Mouse (Mus musculus): ENCODE data around the gene Rbms1.

The Rbms1 gene

GRCm38 (mm10) chr2:60828908-60829462 is 134.0 kb downstream of the Rbms1 start:
- in situ Hi-C loops (cut with MboI; ENCODE audit: low pct_unique_long_range_greater_than_20kb in 1 of 2, low sequenced_read_pairs in 2 of 2, unreplicated experiment in 1 of 2) = no loop called here

DNA sequence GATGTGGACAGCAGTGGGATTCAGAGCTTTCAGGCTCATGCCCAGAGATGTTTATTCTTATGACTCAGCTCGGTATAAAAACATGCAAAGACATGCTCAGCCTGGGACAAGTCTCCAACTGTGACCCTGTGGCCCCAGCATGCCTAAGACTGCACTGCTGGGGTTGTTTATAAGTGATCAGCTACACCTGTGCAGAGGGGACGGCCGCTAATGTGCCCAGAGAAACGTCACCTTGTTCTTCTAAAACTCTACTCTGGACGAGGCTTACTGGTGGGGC is 135.9 kb downstream of the Rbms1 start:
- in situ Hi-C loops (cut with MboI; ENCODE audit: low pct_unique_long_range_greater_than_20kb in 1 of 2, low sequenced_read_pairs in 2 of 2, unreplicated experiment in 1 of 2) = no loop called here

- in situ Hi-C loops (cut with MboI; ENCODE audit: low pct_unique_long_range_greater_than_20kb in 1 of 2, low sequenced_read_pairs in 2 of 2, unreplicated experiment in 1 of 2) = no loop called here
Observed at GRCm38 (mm10) chr2:60826406-60827151, 136.4 kb downstream of the Rbms1 start.

DNA sequence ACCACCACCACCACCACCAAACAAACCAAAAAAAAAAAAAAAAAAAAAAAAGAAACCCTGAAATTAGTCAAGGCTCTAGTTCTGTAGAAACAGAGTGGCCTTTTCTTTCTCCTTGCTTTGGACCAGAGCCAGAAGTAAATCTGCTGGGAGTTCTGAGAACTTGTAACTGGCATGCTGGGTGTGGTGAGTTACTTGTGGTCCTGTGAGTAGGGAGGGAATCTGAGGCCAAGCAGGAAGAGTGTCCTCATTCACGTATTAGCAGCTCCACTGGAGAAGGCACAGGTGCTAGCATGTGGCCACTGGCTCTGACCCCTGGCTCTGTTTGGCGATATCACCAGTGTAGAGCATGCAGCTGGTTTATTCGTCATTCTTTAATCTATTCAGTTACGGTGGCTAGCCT is 137.3 kb downstream of the Rbms1 start:
- in situ Hi-C loops (cut with MboI; ENCODE audit: low pct_unique_long_range_greater_than_20kb in 1 of 2, low sequenced_read_pairs in 2 of 2, unreplicated experiment in 1 of 2) = no loop called here

DNA sequence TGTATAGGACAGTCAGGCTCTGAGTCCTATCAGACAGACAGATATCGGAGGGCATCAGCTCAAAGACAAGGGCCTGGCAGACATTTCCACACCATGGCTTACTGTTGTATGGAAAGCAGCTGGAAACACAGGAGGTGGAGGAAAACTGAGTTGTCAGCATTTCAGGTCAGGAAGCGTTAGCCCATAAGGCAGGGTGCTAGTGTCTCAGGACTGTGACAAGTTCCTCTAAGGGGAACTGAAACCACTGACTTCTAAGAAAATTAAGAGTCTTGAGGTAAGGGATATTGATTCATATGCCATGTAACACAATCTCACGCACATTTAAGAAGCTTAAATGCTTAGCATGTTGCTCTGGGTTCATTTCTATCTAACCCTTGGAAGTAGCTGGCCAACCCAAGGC is 141.4 kb downstream of the Rbms1 start:
- in situ Hi-C loops (cut with MboI; ENCODE audit: low pct_unique_long_range_greater_than_20kb in 1 of 2, low sequenced_read_pairs in 2 of 2, unreplicated experiment in 1 of 2) = no loop called here

DNA sequence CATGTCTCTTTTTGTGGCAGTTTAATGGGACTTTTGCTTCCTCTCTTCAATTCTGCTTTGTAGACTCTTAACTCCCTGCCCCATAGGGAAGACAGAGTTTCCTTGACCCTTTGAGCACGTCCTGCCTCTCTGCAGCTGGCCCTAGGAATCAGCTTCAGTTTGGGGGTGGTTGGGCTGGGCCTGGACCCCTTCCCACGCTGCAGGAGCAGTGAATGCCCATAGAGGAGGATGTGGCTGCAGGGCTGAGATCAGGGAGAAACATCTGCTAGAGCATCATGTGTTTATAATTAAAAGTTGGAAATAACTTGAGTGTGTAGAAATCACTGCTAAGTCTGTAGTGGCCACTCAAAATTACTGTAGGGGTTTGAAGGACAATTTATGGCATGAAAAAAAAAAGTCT is 144.4 kb downstream of the Rbms1 start:
- in situ Hi-C loops (cut with MboI; ENCODE audit: low pct_unique_long_range_greater_than_20kb in 1 of 2, low sequenced_read_pairs in 2 of 2, unreplicated experiment in 1 of 2) = no loop called here

GRCm38 (mm10) chr2:60816307-60816706 is 146.7 kb downstream of the Rbms1 start:
- in situ Hi-C loops (cut with MboI; ENCODE audit: low pct_unique_long_range_greater_than_20kb in 1 of 2, low sequenced_read_pairs in 2 of 2, unreplicated experiment in 1 of 2) = no loop called here

DNA sequence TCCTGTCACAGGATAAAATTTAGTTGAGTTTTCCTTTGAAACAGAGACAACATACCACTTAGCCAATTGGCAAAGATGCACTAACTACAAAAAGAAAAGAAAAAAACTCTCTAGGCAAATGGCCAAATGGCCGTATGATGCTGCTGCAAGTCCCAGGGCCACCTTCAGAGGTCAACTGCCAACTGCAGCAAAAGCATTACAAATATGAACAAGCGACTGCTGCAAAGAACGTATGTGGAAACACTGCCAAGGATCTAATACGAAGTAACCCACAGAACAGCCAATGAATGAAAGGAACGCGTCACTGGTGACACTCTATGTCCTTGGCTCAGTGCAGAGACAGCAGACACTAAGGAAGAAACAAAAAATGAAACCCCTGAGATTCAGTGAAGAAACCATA is 148.2 kb downstream of the Rbms1 start:
- in situ Hi-C loops (cut with MboI; ENCODE audit: low pct_unique_long_range_greater_than_20kb in 1 of 2, low sequenced_read_pairs in 2 of 2, unreplicated experiment in 1 of 2) = no loop called here

- in situ Hi-C loops (cut with MboI; ENCODE audit: low pct_unique_long_range_greater_than_20kb in 1 of 2, low sequenced_read_pairs in 2 of 2, unreplicated experiment in 1 of 2) = no loop called here
Observed at GRCm38 (mm10) chr2:60812949-60813348, 150.0 kb downstream of the Rbms1 start.

DNA sequence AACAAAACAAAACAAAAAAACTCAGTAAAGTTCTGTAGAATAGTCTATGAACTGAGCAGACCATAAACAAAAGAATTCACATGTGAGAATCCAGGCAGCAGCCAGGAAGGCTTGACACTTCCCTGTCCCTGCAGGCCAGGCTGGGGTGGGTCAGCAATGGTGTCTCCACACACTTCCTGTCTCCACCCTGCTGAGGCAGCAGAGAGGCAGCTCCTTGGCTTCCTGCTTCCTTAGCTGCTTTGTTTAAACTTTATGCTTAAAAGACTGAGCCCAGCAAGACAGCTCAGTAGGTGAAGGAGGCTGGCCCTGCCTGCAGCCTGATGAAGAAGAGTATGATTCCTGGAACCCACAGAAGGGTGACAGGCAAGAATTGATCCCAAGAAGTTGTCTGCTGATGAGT is 152.4 kb downstream of the Rbms1 start:
- in situ Hi-C loops (cut with MboI; ENCODE audit: low pct_unique_long_range_greater_than_20kb in 1 of 2, low sequenced_read_pairs in 2 of 2, unreplicated experiment in 1 of 2) = no loop called here

GRCm38 (mm10) chr2:60809441-60809921 is 153.5 kb downstream of the Rbms1 start:
- in situ Hi-C loops (cut with MboI; ENCODE audit: low pct_unique_long_range_greater_than_20kb in 1 of 2, low sequenced_read_pairs in 2 of 2, unreplicated experiment in 1 of 2) = no loop called here

GRCm38 (mm10) chr2:60808822-60809221 is 154.2 kb downstream of the Rbms1 start:
- in situ Hi-C loops (cut with MboI; ENCODE audit: low pct_unique_long_range_greater_than_20kb in 1 of 2, low sequenced_read_pairs in 2 of 2, unreplicated experiment in 1 of 2) = no loop called here

- in situ Hi-C loops (cut with MboI; ENCODE audit: low pct_unique_long_range_greater_than_20kb in 1 of 2, low sequenced_read_pairs in 2 of 2, unreplicated experiment in 1 of 2) = no loop called here
Observed at GRCm38 (mm10) chr2:60807341-60808195, 155.4 kb downstream of the Rbms1 start.

GRCm38 (mm10) chr2:60804763-60805162 is 158.2 kb downstream of the Rbms1 start:
- in situ Hi-C loops (cut with MboI; ENCODE audit: low pct_unique_long_range_greater_than_20kb in 1 of 2, low sequenced_read_pairs in 2 of 2, unreplicated experiment in 1 of 2) = no loop called here

DNA sequence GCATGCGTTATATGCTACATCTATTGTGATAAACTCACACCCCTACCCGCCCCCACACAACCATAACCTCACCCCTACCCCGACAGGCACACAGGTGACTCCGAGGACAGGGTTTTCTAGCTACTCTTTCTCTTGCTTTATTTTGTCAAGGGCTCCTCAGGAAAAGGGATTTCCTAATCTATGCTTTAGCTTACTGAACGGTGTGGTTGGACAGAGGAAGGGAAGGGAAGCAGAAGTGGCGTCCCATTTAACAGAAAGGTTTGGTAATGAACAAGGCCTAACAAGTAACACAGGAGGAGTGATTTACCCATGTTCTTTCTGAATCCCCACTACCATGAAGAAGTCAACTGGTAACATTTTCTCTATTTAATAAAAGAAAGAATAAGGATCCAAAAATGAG is 159.6 kb downstream of the Rbms1 start:
- in situ Hi-C loops (cut with MboI; ENCODE audit: low pct_unique_long_range_greater_than_20kb in 1 of 2, low sequenced_read_pairs in 2 of 2, unreplicated experiment in 1 of 2) = no loop called here

GRCm38 (mm10) chr2:60802828-60803227 is 160.2 kb downstream of the Rbms1 start:
- in situ Hi-C loops (cut with MboI; ENCODE audit: low pct_unique_long_range_greater_than_20kb in 1 of 2, low sequenced_read_pairs in 2 of 2, unreplicated experiment in 1 of 2) = no loop called here

DNA sequence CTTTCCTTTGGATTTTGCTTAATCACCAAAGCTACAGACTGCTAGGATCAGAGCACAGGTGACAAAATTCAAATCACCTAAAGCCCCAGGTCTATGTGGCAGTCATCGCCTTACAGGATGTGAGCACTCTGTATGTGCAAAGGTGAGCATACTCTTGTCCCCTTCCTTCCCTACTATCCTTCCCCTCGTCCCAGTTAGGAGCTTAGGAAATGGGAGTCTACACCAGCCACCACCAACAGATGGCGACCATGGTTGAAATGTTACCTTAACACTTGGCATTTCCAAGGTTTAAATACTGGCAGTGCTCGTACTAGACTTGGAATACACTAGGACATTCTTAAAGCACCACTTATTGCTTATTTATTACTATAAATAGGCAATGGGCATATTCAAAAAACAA is 160.8 kb downstream of the Rbms1 start:
- in situ Hi-C loops (cut with MboI; ENCODE audit: low pct_unique_long_range_greater_than_20kb in 1 of 2, low sequenced_read_pairs in 2 of 2, unreplicated experiment in 1 of 2) = no loop called here

DNA sequence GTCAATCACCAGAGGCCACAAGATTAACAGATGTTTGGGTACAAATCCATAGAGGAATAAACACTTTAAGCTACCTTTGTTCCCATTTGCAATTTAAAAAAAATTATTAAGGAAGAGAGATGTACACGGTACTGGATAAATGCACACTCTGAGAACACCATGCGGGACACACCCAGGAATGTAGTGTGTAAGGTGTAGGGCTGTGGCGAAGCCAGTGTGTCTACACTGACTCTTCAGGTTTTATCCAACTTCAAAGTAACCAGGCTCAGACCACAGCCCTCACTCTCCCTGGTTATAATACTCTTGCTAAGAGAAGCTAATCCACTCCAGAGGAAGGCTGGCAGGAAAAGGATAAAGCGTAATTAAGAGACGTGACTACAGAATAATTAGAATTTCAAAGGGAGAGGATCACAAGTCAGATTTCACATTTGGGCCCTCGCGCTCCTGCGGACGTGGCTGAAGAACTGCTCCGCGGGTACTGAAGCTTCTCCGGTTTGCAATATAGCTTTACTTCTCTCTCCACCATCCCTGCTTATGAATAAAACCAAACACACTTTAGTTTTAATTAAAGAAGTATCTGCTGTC is 161.3 kb downstream of the Rbms1 start:
- in situ Hi-C loops (cut with MboI; ENCODE audit: low pct_unique_long_range_greater_than_20kb in 1 of 2, low sequenced_read_pairs in 2 of 2, unreplicated experiment in 1 of 2) = no loop called here

DNA sequence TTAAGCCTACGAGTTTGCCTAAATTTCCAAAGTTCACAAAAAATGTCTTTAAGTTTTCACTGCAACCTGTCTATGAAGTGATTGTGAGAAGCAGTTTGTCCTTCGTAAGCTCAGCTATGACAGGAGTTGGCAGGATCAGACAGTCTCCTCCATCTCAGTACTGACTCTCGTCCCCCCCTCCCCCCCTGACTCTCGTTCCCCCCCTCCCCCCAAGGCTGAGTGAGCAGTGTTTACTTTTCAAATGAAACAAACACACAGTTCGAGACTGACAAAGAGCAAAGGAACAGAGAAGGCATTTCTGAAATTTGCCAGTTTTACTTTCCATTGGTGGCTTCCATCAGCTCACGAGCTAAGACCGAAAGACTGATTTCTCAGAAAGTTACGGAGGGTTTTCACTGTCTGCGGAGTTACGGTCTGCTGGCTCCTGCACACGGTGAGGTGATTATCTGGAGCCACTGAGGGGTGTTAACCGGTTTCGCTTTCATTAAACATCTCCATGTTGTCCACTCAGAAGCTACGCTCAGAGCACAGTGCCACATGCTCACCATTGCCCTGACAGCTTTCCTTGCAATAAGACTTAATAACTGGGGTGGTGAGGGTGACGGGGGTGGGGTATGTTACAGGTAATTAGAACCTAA is 162.0 kb downstream of the Rbms1 start:
- in situ Hi-C loops (cut with MboI; ENCODE audit: low pct_unique_long_range_greater_than_20kb in 1 of 2, low sequenced_read_pairs in 2 of 2, unreplicated experiment in 1 of 2) = no loop called here

All from mouse embryonic stem cell (cell line).